Mouse (Mus musculus): ENCODE data around the gene Galnt16. TPM values are rescaled to one million over a fixed set of nuclear protein-coding genes. Genes with fewer than 3 reads are reported as not detected.
A peak's percentile ranks its signal among the peaks of the same experiment; 100 is the strongest.

Galnt16 gene
- polyA plus RNA-seq (2012; ENCODE audit: insufficient read depth, insufficient read length, low replicate concordance, missing spikeins) = not detected in 2 replicates

DNA sequence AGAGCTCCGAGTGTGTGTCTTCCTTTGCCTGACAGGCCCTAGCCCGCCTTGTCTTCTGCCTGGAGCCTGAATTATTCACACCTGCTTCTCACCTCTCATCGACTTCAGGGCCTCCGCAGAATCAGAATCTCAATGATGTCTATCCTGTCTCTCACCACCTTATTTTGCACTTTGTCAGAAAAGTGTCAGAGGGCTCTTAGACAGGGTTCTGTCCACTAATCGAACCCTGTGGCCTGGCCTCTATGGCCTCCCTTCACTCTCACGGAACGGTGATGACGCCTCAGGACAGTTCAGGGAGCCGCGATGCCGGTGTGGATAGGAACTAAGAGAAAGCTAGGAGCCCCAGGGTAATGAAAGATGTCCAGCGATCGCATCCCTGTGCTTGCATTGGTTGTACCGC, at the start of gene Galnt16:
Galnt16 (plus strand) TSS at position 301 of the 400 bp plus-strand sequence.
- TF ChIP-seq POLR2A (IDR thresholded peaks at IDR 0.05; ENCODE audit: insufficient read depth, low read depth, low read length) (no peak), CTCF (IDR thresholded peaks at IDR 0.05; ENCODE audit: insufficient read depth, low read depth, low read length) (no peak)
- Histone ChIP-seq H3K27ac (ENCODE audit: insufficient read depth, low read depth, low read length) (peak within 1 kb of the TSS; percentile 89), H3K4me3 (ENCODE audit: insufficient read depth, low read depth, low read length) (peak within 1 kb of the TSS; percentile 95), H3K4me1 (ENCODE audit: control insufficient read depth, insufficient read depth, low read length) (peaks cover 26% of the 10 kb centered on the region)
- 20% methylated on average over 14 of the region's 14 CpGs for WGBS

DNA sequence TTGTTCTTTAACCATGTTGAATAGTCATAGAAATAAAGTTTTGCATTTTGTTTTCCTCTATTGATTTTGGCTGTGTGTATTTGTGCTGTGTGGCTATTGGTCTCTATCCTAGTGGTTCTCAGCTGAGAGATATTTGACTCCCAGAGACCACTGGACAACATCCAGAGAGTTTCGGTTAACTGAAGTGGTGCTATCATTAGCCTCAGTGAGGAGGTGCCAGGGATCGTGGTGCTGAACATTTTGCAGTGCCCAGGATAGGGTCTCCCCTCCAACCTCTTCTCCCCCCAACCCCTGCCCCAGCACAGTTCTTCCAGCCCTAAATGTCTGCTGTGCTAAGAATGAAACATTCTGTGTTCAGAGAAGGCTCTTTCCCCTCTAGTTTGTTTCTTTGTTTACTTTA, 47.9 kb upstream of the Galnt16 start:
- TF ChIP-seq POLR2A (IDR thresholded peaks at IDR 0.05; ENCODE audit: insufficient read depth, low read depth, low read length) (no peak), CTCF (IDR thresholded peaks at IDR 0.05; ENCODE audit: insufficient read depth, low read depth, low read length) (no peak)
- WGBS = 81% methylated on average over 2 of the region's 2 CpGs
- H3K4me3 ChIP-seq (ENCODE audit: insufficient read depth, low read depth, low read length) = no peak overlapping the region
- H3K27ac ChIP-seq (ENCODE audit: insufficient read depth, low read depth, low read length) = no peak overlapping the region
- H3K4me1 ChIP-seq (ENCODE audit: control insufficient read depth, insufficient read depth, low read length) = no peaks in the 10 kb centered on the region

DNA sequence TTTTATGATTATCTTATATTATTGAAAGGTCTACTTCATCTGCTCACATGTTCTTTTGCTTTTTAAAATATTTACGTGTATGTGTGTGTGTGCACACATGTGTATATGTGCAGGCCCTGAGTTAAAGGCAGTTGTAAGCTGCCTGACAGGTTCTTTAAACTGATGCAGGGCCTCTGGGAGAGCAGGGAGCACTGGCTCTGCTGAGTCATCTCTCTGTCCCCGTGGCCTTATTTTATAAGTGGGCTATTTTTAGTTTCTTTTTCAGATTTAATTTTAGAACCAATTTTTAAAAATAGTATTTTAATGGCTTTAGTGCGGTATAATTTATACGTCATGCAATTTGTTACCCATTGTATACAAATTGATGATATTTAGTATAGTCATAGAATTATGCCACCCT, 46.2 kb upstream of the Galnt16 start:
- WGBS = 54% methylated on average over 4 of the region's 4 CpGs
- Histone ChIP-seq H3K27ac (ENCODE audit: insufficient read depth, low read depth, low read length) (no peak overlapping the region), H3K4me1 (ENCODE audit: control insufficient read depth, insufficient read depth, low read length) (no peaks in the 10 kb centered on the region; the same call in 1 of the 2 replicates), H3K4me3 (ENCODE audit: insufficient read depth, low read depth, low read length) (no peak overlapping the region)
- no peak for TF ChIP-seq POLR2A (IDR thresholded peaks at IDR 0.05; ENCODE audit: insufficient read depth, low read depth, low read length)
- TF ChIP-seq CTCF (IDR thresholded peaks at IDR 0.05; ENCODE audit: insufficient read depth, low read depth, low read length) = no peak

DNA sequence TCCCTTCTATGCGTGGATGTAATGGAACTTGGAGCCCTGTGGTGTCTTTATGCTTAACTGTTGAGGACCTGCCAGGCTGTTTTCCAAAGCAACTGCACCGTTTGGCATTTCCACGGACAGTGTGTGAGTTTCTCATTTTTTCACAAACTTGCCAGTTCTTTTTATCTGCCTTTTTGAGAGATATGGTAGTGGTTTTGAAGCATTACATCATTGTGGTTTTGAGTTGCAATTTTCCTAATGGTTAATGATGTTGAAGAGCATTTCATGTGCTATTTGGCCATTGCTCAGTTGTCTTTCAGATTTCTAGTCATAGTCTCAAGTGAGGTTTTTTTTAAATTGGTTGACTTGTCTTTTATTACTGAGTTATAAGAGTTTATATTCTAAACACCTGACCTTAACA, 44.3 kb upstream of the Galnt16 start:
- no peak for TF ChIP-seq POLR2A (IDR thresholded peaks at IDR 0.05; ENCODE audit: insufficient read depth, low read depth, low read length)
- no peak for TF ChIP-seq CTCF (IDR thresholded peaks at IDR 0.05; ENCODE audit: insufficient read depth, low read depth, low read length)

DNA sequence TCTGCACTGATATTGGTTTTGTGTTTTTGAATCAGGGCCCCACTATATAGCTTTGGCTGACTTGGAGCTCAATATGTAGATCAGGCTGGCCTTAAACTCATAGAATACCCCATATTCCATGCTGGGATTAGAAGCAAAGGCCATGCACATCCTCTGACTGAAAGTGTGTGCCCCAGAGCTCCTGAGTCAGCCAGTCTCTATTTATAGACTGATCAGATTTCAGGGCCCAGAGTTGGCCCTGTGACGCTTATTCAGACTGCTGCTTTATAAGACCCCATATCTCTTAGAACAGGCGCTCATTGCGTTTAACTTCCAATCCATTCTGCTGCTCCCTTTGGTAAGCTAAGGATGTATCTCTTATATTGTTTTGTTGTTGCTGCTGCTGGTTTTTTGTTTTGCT, 38.1 kb upstream of the Galnt16 start:
- 88% methylated on average over 3 of the region's 3 CpGs for WGBS
- Histone ChIP-seq H3K4me3 (ENCODE audit: insufficient read depth, low read depth, low read length) (no peak overlapping the region), H3K4me1 (ENCODE audit: control insufficient read depth, insufficient read depth, low read length) (no peaks in the 10 kb centered on the region; the same call in 1 of the 2 replicates), H3K27ac (ENCODE audit: insufficient read depth, low read depth, low read length) (no peak overlapping the region)
- TF ChIP-seq CTCF (IDR thresholded peaks at IDR 0.05; ENCODE audit: insufficient read depth, low read depth, low read length) (no peak), POLR2A (IDR thresholded peaks at IDR 0.05; ENCODE audit: insufficient read depth, low read depth, low read length) (no peak)

More for the DNA sequence above, 44.3 kb upstream of the Galnt16 start:
- 64% methylated on average over 3 of the region's 3 CpGs for WGBS
- no peak overlapping the region for H3K4me3 ChIP-seq (ENCODE audit: insufficient read depth, low read depth, low read length)
- no peak overlapping the region for H3K27ac ChIP-seq (ENCODE audit: insufficient read depth, low read depth, low read length)
- H3K4me1 ChIP-seq (ENCODE audit: control insufficient read depth, insufficient read depth, low read length) = no peaks in the 10 kb centered on the region; the same call in 1 of the 2 replicates

DNA sequence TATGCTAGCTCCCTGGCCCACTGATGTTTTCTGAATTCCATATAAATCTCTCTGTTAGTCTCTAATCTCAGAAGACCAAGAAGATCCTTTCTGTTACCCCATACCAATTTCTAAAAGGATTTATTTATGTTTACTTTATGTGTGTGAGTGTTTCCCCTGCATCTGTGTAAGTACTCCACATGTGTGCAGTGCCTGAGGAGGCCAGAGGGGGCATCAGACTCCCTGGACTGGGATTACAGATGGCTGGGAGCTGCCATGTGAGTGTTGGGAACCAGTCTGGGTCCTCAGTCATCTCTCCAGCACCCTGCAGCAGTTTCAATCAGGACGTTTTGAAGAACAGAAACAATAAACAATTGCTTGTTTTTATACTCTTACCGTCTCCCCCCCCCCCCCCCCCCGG, 34.7 kb upstream of the Galnt16 start:
- Histone ChIP-seq H3K27ac (ENCODE audit: insufficient read depth, low read depth, low read length) (no peak overlapping the region), H3K4me3 (ENCODE audit: insufficient read depth, low read depth, low read length) (no peak overlapping the region), H3K4me1 (ENCODE audit: control insufficient read depth, insufficient read depth, low read length) (no peaks in the 10 kb centered on the region)
- 71% methylated on average over 3 of the region's 3 CpGs for WGBS
- no peak for TF ChIP-seq POLR2A (IDR thresholded peaks at IDR 0.05; ENCODE audit: insufficient read depth, low read depth, low read length)
- TF ChIP-seq CTCF (IDR thresholded peaks at IDR 0.05; ENCODE audit: insufficient read depth, low read depth, low read length) = no peak

DNA sequence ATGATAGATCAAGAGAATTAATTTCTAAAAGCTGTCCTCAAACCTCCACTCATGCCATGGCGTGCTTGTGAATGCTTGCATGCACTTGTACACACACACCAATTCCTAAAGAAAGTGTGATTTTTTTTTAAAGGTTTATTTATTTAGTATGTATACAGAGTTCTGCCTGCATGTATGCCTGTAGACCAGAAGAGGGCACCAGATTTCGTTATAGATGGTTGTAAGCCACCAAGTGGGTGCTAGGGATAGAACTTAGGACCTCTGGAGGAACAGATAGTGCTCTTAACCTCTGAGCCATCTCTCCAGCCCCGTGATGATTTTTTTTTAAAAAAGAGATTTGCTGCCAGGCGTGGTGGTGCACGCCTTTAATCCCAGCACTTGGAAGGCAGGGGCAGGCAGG, 24.8 kb upstream of the Galnt16 start:
- Histone ChIP-seq H3K4me3 (ENCODE audit: insufficient read depth, low read depth, low read length) (no peak overlapping the region), H3K4me1 (ENCODE audit: control insufficient read depth, insufficient read depth, low read length) (no peaks in the 10 kb centered on the region), H3K27ac (ENCODE audit: insufficient read depth, low read depth, low read length) (no peak overlapping the region)
- 97% methylated on average over 5 of the region's 5 CpGs for WGBS
- TF ChIP-seq CTCF (IDR thresholded peaks at IDR 0.05; ENCODE audit: insufficient read depth, low read depth, low read length) (no peak), POLR2A (IDR thresholded peaks at IDR 0.05; ENCODE audit: insufficient read depth, low read depth, low read length) (no peak)

DNA sequence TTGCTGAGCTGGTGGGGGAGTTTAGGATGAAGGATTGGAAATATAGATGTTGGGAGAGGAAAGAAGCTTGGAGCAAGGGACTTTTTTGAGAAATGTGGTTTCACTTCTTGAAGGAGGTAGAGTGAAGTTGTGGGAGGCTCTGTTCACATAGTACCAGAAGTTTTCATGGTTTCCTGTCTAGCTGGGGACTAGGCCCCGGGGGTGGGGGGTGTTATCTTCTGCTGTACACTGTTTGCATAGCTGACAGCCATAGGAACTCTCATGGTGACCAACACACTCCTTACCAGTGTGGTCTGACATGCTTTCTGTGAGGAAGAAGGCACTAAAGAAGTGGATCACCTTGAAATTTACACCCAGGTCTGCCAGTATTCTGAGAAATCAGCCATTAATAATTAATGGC, 22.4 kb upstream of the Galnt16 start:
- 77% methylated on average over 1 of the region's 1 CpGs for WGBS
- Histone ChIP-seq H3K4me1 (ENCODE audit: control insufficient read depth, insufficient read depth, low read length) (no peaks in the 10 kb centered on the region), H3K4me3 (ENCODE audit: insufficient read depth, low read depth, low read length) (no peak overlapping the region), H3K27ac (ENCODE audit: insufficient read depth, low read depth, low read length) (no peak overlapping the region)
- TF ChIP-seq POLR2A (IDR thresholded peaks at IDR 0.05; ENCODE audit: insufficient read depth, low read depth, low read length) = no peak
- TF ChIP-seq CTCF (IDR thresholded peaks at IDR 0.05; ENCODE audit: insufficient read depth, low read depth, low read length) = no peak

DNA sequence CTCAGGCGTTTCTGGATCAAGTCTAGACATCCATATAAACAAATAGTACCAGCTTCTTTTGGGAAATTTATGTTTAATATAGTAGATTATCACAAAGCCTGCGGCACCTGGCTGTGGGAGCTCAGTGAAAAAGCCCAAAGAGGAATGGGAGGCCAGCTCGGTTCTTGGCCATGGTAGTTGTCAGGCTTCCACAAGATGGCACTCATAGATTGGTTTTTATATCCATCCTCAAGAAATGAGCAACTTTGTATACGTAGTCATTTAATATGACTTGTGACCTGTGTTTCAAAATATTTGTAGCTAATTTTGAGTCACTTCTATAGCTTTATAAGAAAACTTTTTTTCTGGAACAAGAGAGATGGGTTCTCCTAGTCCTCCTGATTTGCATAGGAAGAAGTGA, 19.7 kb upstream of the Galnt16 start:
- Histone ChIP-seq H3K4me1 (ENCODE audit: control insufficient read depth, insufficient read depth, low read length) (no peaks in the 10 kb centered on the region), H3K4me3 (ENCODE audit: insufficient read depth, low read depth, low read length) (no peak overlapping the region), H3K27ac (ENCODE audit: insufficient read depth, low read depth, low read length) (no peak overlapping the region)
- 56% methylated on average over 4 of the region's 4 CpGs for WGBS
- TF ChIP-seq POLR2A (IDR thresholded peaks at IDR 0.05; ENCODE audit: insufficient read depth, low read depth, low read length) (no peak), CTCF (IDR thresholded peaks at IDR 0.05; ENCODE audit: insufficient read depth, low read depth, low read length) (no peak)

DNA sequence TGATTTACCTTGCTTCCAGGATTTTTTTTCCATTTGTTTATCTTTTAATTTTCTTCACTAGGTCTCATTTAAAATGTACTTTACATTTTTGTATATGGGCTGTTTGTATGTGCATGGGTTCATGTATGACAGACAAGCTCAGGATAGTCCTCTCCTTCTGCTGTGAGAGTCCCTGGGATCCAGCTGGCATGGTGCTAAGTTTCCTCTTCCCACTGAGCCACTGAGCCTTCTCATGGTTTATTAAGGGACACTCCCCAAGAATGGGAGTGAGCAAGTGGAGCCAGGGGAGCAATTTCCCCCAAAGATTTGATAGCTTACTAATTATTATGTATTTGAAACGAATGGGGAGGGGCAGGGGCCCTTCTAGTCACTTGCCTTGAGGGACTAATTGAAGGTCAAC, 17.6 kb upstream of the Galnt16 start:
- no peak overlapping the region for H3K27ac ChIP-seq (ENCODE audit: insufficient read depth, low read depth, low read length)
- H3K4me3 ChIP-seq (ENCODE audit: insufficient read depth, low read depth, low read length) = no peak overlapping the region
- no peaks in the 10 kb centered on the region for H3K4me1 ChIP-seq (ENCODE audit: control insufficient read depth, insufficient read depth, low read length)
- WGBS = 30% methylated on average over 1 of the region's 1 CpGs
- TF ChIP-seq CTCF (IDR thresholded peaks at IDR 0.05; ENCODE audit: insufficient read depth, low read depth, low read length) (no peak), POLR2A (IDR thresholded peaks at IDR 0.05; ENCODE audit: insufficient read depth, low read depth, low read length) (no peak)
